Mouse (Mus musculus) G1E (cell line): ENCODE data around the gene Dtx4. TPM values are rescaled to one million over a fixed set of nuclear protein-coding genes. Genes with fewer than 3 reads are reported as not detected.

ENCODE experiments used
- ATAC-seq: 2 replicates; pipeline ENCODE4 v1.8.0; 2016; ENCODE audit warnings: mild to moderate bottlenecking; ENCODE audit not compliant: insufficient number of reproducible peaks, poor library complexity, low FRiP score, severe bottlenecking; ENCODE audit errors: extremely low read depth
- DNase-seq: peaks from one replicate; pipeline ENCODE4 v3.0.0; 2012; ENCODE audit warnings: low spot score
- H3K27me3 ChIP-seq: 2 replicates; pipeline ENCODE4 v1.6.1; 2012; ENCODE audit warnings: mild to moderate bottlenecking, low read length, inconsistent platforms; ENCODE audit not compliant: insufficient read depth
- H3K36me3 ChIP-seq: replicated peaks from 2 replicates; pipeline ENCODE3; 2012; ENCODE audit warnings: mild to moderate bottlenecking, inconsistent platforms
- H3K4me1 ChIP-seq: 2 replicates; pipeline ENCODE4 v1.6.1; 2012; ENCODE audit warnings: low read depth, low read length, inconsistent platforms, mixed read lengths; ENCODE audit not compliant: insufficient read depth
- H3K4me3 ChIP-seq: 2 replicates; pipeline ENCODE4 v1.5.1; 2012; ENCODE audit warnings: low read depth, mild to moderate bottlenecking, inconsistent platforms, low read length, moderate library complexity, mixed read lengths
- H3K9me3 ChIP-seq: replicated peaks from 2 replicates; pipeline ENCODE4 v1.6.1; 2012; ENCODE audit warnings: inconsistent platforms
- CTCF ChIP-seq: IDR thresholded peaks from 2 replicates; pipeline ENCODE4 v1.5.1; 2012; ENCODE audit warnings: low read depth, low read length, inconsistent platforms, mixed read lengths
- GATA1 ChIP-seq: IDR thresholded peaks from 2 replicates; pipeline ENCODE4 v1.6.1; 2012; ENCODE audit warnings: borderline replicate concordance, low read length, inconsistent platforms, mixed read lengths
- GATA2 ChIP-seq: IDR thresholded peaks from 2 replicates; pipeline ENCODE4 v1.6.1; 2012; ENCODE audit warnings: low read depth, low read length, inconsistent platforms, borderline replicate concordance
- POLR2AphosphoS5 ChIP-seq: IDR thresholded peaks from 2 replicates; pipeline ENCODE4 v1.6.1; 2012; ENCODE audit warnings: low read depth, low read length, inconsistent platforms; ENCODE audit not compliant: insufficient replicate concordance
- TAL1 ChIP-seq: conservative IDR thresholded peaks from 2 replicates; pipeline ENCODE4 v1.6.1; 2012; ENCODE audit warnings: low read depth, low read length, inconsistent platforms, mixed read lengths
- polyA plus RNA-seq: library from polyadenylated mRNA; stranded (reverse); fragments of >175 nt; gene quantifications from 2 replicates; pipeline ENCODE4 v1.2.3, GENCODE M21; 2012
- total RNA-seq, 2 experiments: library from RNA; stranded (forward) in 1 of 2; stranded (reverse) in 1 of 2; fragments of 200-1000 nt in 1 of 2; fragments of >200 nt in 1 of 2; fragmentation: Nextera tagmentation in 1 of 2; gene quantifications; 2 replicates each; pipeline ENCODE4 v1.2.3; 2014 to 2017

Dtx4 gene
- total and polyA plus RNA-seq, 3 experiments = 0.27 TPM; not detected in 2

DNA sequence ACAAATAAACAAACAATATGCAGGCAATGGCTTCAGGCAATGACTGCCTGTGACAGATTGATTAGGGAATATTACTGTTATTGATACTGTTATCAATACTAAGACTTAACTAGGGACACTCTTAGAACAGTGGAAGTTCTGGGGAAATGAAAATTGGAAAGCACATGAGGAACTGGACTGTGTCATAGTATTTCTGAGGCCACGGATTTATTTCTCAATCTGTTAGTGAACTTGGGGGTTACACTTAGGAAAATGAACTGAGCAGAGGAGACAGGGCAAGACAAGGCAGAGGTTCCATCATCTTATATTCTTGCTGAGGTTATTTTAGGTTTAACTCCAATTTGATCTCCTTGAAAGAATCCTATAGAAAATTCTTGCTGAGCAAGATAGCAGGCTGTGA lies 38.7 kb upstream of the Dtx4 start:
- H3K9me3 ChIP-seq = peaks cover 2% of the 10 kb centered on the region; the same call in 1 of the 2 replicates
- no peaks in the 10 kb centered on the region for H3K36me3 ChIP-seq
- H3K27me3 ChIP-seq = no peaks in the 10 kb centered on the region; the same call in 1 of the 2 replicates
- DNase-seq (no peak), ATAC-seq (no peak)
- no peaks in the 10 kb centered on the region for H3K4me1 ChIP-seq
- no peak for TF ChIP-seq CTCF
- no peak for TF ChIP-seq GATA2
- no peak for TF ChIP-seq POLR2AphosphoS5
- TF ChIP-seq TAL1 = no peak
- no peak for TF ChIP-seq GATA1
- no peak overlapping the region for H3K4me3 ChIP-seq

DNA sequence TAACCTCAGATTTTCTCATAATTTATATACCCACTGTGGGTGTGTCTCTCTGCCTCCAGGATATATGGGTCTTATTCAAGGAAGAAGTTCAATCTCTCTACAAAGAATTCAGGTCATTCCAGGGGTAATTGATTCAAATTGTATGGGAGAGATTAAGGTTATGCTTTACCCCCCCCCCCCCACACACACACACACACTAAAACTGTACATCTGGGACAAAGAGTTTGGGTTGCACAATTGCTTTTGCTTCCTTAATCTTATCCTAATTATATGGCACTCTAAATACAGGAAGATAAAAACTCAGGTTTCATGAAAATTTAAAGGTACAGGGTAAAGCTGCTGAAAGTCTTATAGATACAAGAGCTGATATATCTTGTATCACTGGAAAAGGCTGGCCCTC lies 35.9 kb upstream of the Dtx4 start:
- H3K27me3 ChIP-seq = peaks cover 6% of the 10 kb centered on the region; the same call in 1 of the 2 replicates
- DNase-seq = no peak
- ATAC-seq = no peak
- no peaks in the 10 kb centered on the region for H3K9me3 ChIP-seq
- TF ChIP-seq POLR2AphosphoS5 (no peak), CTCF (no peak), GATA2 (no peak), GATA1 (no peak), TAL1 (no peak)
- peaks cover 5% of the 10 kb centered on the region for H3K36me3 ChIP-seq
- no peaks in the 10 kb centered on the region for H3K4me1 ChIP-seq
- H3K4me3 ChIP-seq = no peak overlapping the region

DNA sequence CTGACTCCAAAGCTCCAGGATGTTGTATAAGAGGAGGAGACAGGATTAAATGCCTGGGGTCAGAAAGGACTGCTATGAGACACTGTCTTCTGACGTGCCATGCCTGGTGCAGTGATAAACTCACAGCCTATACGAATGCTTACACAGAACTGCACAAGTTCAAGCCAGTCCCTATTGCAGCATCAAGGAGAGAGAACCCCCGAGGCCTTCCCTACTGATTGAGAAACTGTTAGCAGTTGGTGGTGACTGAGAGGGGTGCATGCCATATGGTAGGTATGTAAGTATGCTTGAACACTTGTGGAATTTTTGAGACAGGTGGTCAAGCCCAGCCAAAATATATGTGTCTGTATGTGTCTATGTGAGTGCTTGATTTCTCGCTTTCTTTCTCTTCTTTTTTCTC lies 22.1 kb upstream of the Dtx4 start:
- H3K36me3 ChIP-seq = no peaks in the 10 kb centered on the region
- no peaks in the 10 kb centered on the region for H3K27me3 ChIP-seq
- no peaks in the 10 kb centered on the region for H3K9me3 ChIP-seq
- H3K4me3 ChIP-seq = no peak overlapping the region
- TF ChIP-seq CTCF (no peak), TAL1 (no peak), POLR2AphosphoS5 (no peak), GATA2 (no peak), GATA1 (no peak)
- DNase-seq = no peak
- no peaks in the 10 kb centered on the region for H3K4me1 ChIP-seq
- ATAC-seq = no peak

DNA sequence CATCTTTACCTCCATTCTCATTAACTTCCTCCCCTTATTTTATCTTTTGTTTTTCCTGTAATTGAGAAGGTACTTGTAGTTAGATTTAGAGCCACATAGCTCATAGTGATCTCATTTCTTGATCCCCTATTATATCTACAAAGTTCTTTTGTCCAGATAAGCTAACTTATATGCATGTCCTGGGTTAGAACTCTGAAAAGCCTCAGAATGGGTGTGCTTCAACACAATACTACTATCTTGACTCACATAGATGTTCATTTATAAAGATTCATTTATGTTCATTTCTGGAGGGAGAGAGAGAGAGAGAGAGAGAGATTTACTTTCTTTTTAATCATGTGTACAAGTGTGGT lies 17.3 kb upstream of the Dtx4 start:
- H3K27me3 ChIP-seq = peaks cover 3% of the 10 kb centered on the region; the same call in 1 of the 2 replicates
- no peak for ATAC-seq

DNA sequence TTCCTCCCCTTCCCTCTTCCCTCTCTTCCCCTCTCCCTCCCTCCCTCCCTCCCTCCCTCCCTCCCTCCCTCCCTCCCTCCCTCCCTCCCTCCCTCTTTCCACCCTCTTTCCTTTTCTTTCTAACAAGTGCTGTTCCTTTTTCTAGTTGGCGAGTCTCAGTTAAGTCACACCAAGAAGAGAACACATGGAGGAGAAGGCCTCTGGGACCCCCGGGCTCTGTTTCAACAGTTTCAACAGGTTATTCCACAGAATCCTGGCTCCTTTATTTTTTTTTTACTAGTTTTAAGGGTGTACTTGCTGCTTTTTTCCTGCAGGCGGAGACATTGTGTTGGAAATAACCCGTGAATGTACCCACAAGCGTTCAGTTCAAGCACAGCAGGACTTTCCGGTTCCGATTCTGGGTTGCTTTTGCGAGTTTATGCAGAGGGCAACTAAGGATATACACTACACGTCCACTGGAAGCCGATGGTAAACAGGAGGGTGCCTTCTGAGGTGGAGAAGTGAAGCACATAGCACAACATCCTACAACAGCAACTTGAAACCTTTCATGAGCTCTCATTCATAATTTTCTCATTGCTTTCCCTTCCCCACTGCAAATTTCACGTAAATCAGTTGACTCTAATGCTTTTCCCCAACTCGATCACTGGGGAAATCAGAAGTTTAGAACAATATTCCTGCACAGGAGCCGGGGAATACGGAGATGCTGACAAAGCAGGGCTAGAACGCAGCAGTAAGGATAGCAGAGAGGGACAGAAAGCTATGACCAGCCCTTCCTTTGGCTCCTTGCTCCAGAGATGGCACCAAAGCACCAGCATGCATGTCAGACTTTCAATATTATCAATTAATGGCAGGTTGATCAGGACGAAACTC lies 16.7 kb upstream of the Dtx4 start:
- DNase-seq (no peak), ATAC-seq (peak; percentile 49)
- Histone ChIP-seq H3K4me1 (peaks cover 5% of the 10 kb centered on the region; the same call in 1 of the 2 replicates), H3K9me3 (no peaks in the 10 kb centered on the region), H3K27me3 (peaks cover 3% of the 10 kb centered on the region; the same call in 1 of the 2 replicates), H3K36me3 (no peaks in the 10 kb centered on the region), H3K4me3 (peak overlapping the region; percentile 27; the same call in 1 of the 2 replicates)
- TF ChIP-seq CTCF = 0 out of 2 replicates have a peak, but pooled peaks have one; percentile 4
- TF ChIP-seq POLR2AphosphoS5 = no peak
- TF ChIP-seq GATA1 = no peak

More for the DNA sequence above, 17.3 kb upstream of the Dtx4 start:
- no peaks in the 10 kb centered on the region for H3K9me3 ChIP-seq
- peaks cover 5% of the 10 kb centered on the region; the same call in 1 of the 2 replicates for H3K4me1 ChIP-seq
- TF ChIP-seq TAL1 = no peak
- no peak for TF ChIP-seq POLR2AphosphoS5
- TF ChIP-seq CTCF = no peak
- TF ChIP-seq GATA1 = no peak
- no peak for TF ChIP-seq GATA2
- H3K36me3 ChIP-seq = no peaks in the 10 kb centered on the region
- DNase-seq = no peak
- H3K4me3 ChIP-seq = no peak overlapping the region

DNA sequence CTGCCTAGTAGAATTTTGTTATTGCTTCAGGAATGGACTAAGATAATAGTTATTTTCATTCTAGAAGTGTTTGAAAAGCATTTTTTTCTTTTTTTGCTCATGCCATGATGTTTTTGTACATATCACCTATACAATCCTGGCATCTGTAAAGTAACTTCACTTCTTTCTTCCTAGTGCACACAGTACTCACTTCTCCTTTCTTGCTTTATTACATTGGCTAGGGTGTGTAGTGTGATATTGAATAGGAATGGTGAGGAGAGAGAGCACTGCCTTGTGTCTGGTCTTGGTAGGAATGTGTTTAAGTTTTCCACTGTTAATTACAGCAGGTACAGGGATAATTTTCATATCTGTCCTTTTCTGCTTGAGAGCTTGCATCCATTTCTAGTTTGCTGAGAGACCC lies 13.4 kb upstream of the Dtx4 start:
- Histone ChIP-seq H3K4me3 (no peak overlapping the region), H3K9me3 (no peaks in the 10 kb centered on the region), H3K36me3 (no peaks in the 10 kb centered on the region), H3K4me1 (peaks cover 5% of the 10 kb centered on the region; the same call in 1 of the 2 replicates), H3K27me3 (peaks cover 3% of the 10 kb centered on the region; the same call in 1 of the 2 replicates)
- no peak for TF ChIP-seq CTCF
- no peak for TF ChIP-seq GATA2
- no peak for TF ChIP-seq POLR2AphosphoS5
- TF ChIP-seq GATA1 = no peak
- TF ChIP-seq TAL1 = no peak
- no peak for DNase-seq
- no peak for ATAC-seq
